Mouse (Mus musculus): ENCODE results near the gene Dld. TPM values are rescaled to one million over a fixed set of nuclear protein-coding genes. Genes with fewer than 3 reads are reported as not detected.

The Dld gene
- total and polyA plus RNA-seq, 2 experiments from 2014 or later: 39.5 to 128 TPM

GRCm38 (mm10) chr12:31302766-31303511, 48.3 kb downstream of the Dld start:
- Histone ChIP-seq H3K4me2 (ENCODE audit: low read depth, low read length) (no peak overlapping the region), H3K9me3 (ENCODE audit: low read length) (no peaks in the 10 kb centered on the region), H3K9ac (replicated peaks; ENCODE audit: low read length) (no peak overlapping the region), H3K4me1 (ENCODE audit: insufficient read depth, low read length) (no peaks in the 10 kb centered on the region), H3K27ac (no peak overlapping the region), H3K4me3 (ENCODE audit: low read length) (no peak overlapping the region), H3K36me3 (ENCODE audit: insufficient read depth, low read length) (no peaks in the 10 kb centered on the region), H3K27me3 (ENCODE audit: insufficient read depth, low read length) (no peaks in the 10 kb centered on the region)
- DNase-seq (ENCODE audit: low spot score) (peak; percentile 42), ATAC-seq (peak; percentile 79)
- 60% methylated on average over 16 of the region's 16 CpGs for WGBS
- TF ChIP-seq CTCF (IDR thresholded peaks at IDR 0.05; ENCODE audit: low read depth): no peak

GRCm38 (mm10) chr12:31302266-31302665, 49.0 kb downstream of the Dld start:
- no peak for TF ChIP-seq CTCF (IDR thresholded peaks at IDR 0.05; ENCODE audit: low read depth)
- ATAC-seq (peak; percentile 21; the same call in 1 of the 2 replicates), DNase-seq (ENCODE audit: low spot score) (no peak)
- H3K27me3 ChIP-seq (ENCODE audit: insufficient read depth, low read length): no peaks in the 10 kb centered on the region
- H3K4me3 ChIP-seq (ENCODE audit: low read length): no peak overlapping the region
- H3K27ac ChIP-seq: no peak overlapping the region
- no peaks in the 10 kb centered on the region for H3K9me3 ChIP-seq (ENCODE audit: low read length)
- H3K4me1 ChIP-seq (ENCODE audit: insufficient read depth, low read length): no peaks in the 10 kb centered on the region
- H3K4me2 ChIP-seq (ENCODE audit: low read depth, low read length): no peak overlapping the region
- no peak overlapping the region for H3K9ac ChIP-seq (replicated peaks; ENCODE audit: low read length)
- WGBS: 77% methylated on average over 5 of the region's 5 CpGs
- no peaks in the 10 kb centered on the region for H3K36me3 ChIP-seq (ENCODE audit: insufficient read depth, low read length)

DNA sequence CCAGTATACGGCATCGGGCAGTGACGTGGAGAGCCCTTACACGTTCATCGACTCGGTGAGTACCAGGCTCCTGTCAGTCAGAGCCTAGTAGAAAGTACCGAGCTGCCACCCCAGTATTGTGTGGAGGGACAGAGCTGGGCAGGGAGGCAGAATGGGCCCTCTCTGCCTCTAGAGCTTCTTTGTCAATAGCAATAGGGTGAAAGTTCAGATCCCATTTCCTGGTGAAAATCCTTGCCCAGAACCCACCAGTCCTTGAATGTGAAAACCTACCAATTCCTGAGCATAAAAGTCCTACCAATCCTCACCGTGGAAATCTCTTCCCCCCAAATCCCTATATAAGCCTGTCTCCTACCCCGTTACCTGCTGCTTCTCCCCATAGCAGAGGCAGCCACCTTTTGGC, 51.0 kb downstream of the Dld start:
- Histone ChIP-seq H3K27me3 (ENCODE audit: insufficient read depth, low read length) (no peaks in the 10 kb centered on the region), H3K36me3 (ENCODE audit: insufficient read depth, low read length) (no peaks in the 10 kb centered on the region), H3K4me1 (ENCODE audit: insufficient read depth, low read length) (no peaks in the 10 kb centered on the region), H3K9me3 (ENCODE audit: low read length) (no peaks in the 10 kb centered on the region), H3K4me3 (ENCODE audit: low read length) (no peak overlapping the region), H3K4me2 (ENCODE audit: low read depth, low read length) (no peak overlapping the region), H3K9ac (replicated peaks; ENCODE audit: low read length) (no peak overlapping the region), H3K27ac (no peak overlapping the region)
- no peak for TF ChIP-seq CTCF (IDR thresholded peaks at IDR 0.05; ENCODE audit: low read depth)
- DNase-seq (ENCODE audit: low spot score) (no peak), ATAC-seq (no peak)
- WGBS: 95% methylated on average over 9 of the region's 9 CpGs

- 80% methylated on average over 14 of the region's 14 CpGs for WGBS
- no peaks in the 10 kb centered on the region for H3K4me1 ChIP-seq (ENCODE audit: insufficient read depth, low read length)
- TF ChIP-seq CTCF (IDR thresholded peaks at IDR 0.05; ENCODE audit: low read depth): no peak
- H3K4me2 ChIP-seq (ENCODE audit: low read depth, low read length): no peak overlapping the region
- no peak overlapping the region for H3K9ac ChIP-seq (replicated peaks; ENCODE audit: low read length)
- H3K27me3 ChIP-seq (ENCODE audit: insufficient read depth, low read length): no peaks in the 10 kb centered on the region
- ATAC-seq: no peak
- H3K27ac ChIP-seq: no peak overlapping the region
- no peaks in the 10 kb centered on the region for H3K36me3 ChIP-seq (ENCODE audit: insufficient read depth, low read length)
- DNase-seq (ENCODE audit: low spot score): no peak
- no peaks in the 10 kb centered on the region for H3K9me3 ChIP-seq (ENCODE audit: low read length)
- H3K4me3 ChIP-seq (ENCODE audit: low read length): no peak overlapping the region
Observed at GRCm38 (mm10) chr12:31299676-31300197, 51.5 kb downstream of the Dld start.

DNA sequence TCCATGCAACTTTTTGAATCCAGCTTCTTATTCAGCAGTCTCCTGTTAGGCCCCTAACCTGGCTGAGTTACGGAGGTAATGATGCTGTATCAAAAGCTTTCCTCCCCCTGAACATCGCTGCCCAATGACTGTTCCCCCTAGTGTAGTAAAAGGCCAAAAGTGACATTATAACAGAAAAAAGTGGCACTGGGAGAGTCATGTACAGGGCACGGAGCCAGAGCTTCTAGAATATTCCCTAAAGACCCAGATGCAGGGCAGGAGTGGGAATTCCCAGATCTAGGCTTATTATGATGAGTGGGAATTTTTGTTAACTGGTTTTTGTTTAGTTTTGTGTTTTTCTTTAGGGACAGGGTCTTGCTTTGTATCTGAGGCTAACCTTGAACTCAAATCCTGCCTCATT, 52.1 kb downstream of the Dld start:
- no peak for TF ChIP-seq CTCF (IDR thresholded peaks at IDR 0.05; ENCODE audit: low read depth)
- Histone ChIP-seq H3K27ac (no peak overlapping the region), H3K4me3 (ENCODE audit: low read length) (no peak overlapping the region), H3K4me2 (ENCODE audit: low read depth, low read length) (no peak overlapping the region), H3K9me3 (ENCODE audit: low read length) (no peaks in the 10 kb centered on the region), H3K27me3 (ENCODE audit: insufficient read depth, low read length) (no peaks in the 10 kb centered on the region), H3K36me3 (ENCODE audit: insufficient read depth, low read length) (no peaks in the 10 kb centered on the region), H3K9ac (replicated peaks; ENCODE audit: low read length) (no peak overlapping the region), H3K4me1 (ENCODE audit: insufficient read depth, low read length) (no peaks in the 10 kb centered on the region)
- DNase-seq (ENCODE audit: low spot score): no peak
- WGBS: 92% methylated on average over 3 of the region's 3 CpGs
- no peak for ATAC-seq

DNA sequence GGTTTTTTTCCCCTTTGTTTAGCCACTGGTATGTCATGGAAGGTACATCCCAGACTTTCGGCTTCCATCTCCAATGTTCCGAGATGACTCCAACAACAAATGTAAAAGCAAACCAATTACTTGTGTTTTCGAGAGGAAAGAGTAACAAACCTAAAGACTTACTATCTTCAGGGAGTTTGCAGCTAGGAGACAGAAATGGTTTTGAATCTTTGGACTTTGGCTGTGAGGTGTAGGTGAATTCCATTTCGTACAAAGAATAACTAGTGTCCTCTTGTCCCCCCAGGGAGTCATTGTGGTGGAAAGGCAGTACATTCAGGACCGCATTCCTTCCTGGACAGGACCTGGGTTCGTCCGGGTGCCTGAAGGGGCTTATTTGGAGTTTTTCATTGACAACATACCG, 52.7 kb downstream of the Dld start:
- no peak overlapping the region for H3K4me3 ChIP-seq (ENCODE audit: low read length)
- no peak for DNase-seq (ENCODE audit: low spot score)
- no peaks in the 10 kb centered on the region for H3K36me3 ChIP-seq (ENCODE audit: insufficient read depth, low read length)
- no peak for ATAC-seq
- 84% methylated on average over 8 of the region's 8 CpGs for WGBS
- H3K27ac ChIP-seq: no peak overlapping the region
- no peak for TF ChIP-seq CTCF (IDR thresholded peaks at IDR 0.05; ENCODE audit: low read depth)
- no peaks in the 10 kb centered on the region for H3K27me3 ChIP-seq (ENCODE audit: insufficient read depth, low read length)
- no peaks in the 10 kb centered on the region for H3K4me1 ChIP-seq (ENCODE audit: insufficient read depth, low read length)
- no peaks in the 10 kb centered on the region for H3K9me3 ChIP-seq (ENCODE audit: low read length)
- H3K9ac ChIP-seq (replicated peaks; ENCODE audit: low read length): no peak overlapping the region
- no peak overlapping the region for H3K4me2 ChIP-seq (ENCODE audit: low read depth, low read length)

DNA sequence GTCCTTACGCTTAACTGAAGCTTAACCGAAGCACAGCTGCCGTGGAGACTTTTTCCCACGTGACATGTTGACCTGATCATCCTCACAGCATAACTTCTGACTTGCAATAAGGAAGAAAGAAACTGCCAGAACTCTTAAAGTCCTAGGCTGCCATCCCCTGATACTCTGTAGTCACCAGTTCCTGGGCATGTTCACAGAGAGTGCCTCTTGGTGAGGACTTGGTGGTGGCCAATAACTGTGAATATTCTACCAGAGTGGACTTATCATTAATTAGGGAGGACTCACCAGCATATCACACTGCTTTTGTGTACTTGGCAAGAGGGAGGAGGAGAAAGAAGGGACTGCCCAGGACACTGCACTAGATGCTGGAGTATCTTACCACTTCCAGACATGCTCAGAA, 53.1 kb downstream of the Dld start:
- no peaks in the 10 kb centered on the region for H3K27me3 ChIP-seq (ENCODE audit: insufficient read depth, low read length)
- no peak overlapping the region for H3K4me3 ChIP-seq (ENCODE audit: low read length)
- H3K4me1 ChIP-seq (ENCODE audit: insufficient read depth, low read length): no peaks in the 10 kb centered on the region
- ATAC-seq (no peak), DNase-seq (ENCODE audit: low spot score) (no peak)
- no peak overlapping the region for H3K9ac ChIP-seq (replicated peaks; ENCODE audit: low read length)
- H3K4me2 ChIP-seq (ENCODE audit: low read depth, low read length): no peak overlapping the region
- no peak for TF ChIP-seq CTCF (IDR thresholded peaks at IDR 0.05; ENCODE audit: low read depth)
- no peaks in the 10 kb centered on the region for H3K36me3 ChIP-seq (ENCODE audit: insufficient read depth, low read length)
- no peak overlapping the region for H3K27ac ChIP-seq
- H3K9me3 ChIP-seq (ENCODE audit: low read length): no peaks in the 10 kb centered on the region
- 89% methylated on average over 4 of the region's 4 CpGs for WGBS
